ENCODE assay signal across 19 mouse cellular contexts in the genomic region with DNA sequence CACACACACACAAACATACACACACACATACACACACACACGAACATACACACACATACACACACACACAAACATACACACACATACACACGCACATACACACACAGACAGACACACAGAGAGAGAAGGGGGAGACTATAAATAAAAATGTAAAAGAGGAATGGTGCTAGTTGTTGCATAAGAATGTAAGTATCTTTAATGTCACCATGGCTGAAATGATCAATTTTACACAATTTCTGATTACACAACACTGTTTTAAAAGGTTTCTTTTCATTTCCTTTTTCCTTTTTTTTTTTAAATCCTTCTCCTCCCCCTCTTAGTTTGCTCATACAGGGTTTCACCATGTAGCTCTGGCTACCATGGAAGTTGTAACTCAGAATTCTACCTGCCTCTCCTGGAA.
"Had no signal": no experiment of that assay in that cellular context is flagged by ENCODE, and none has a peak within 500 bp of the region (broad histone marks: within the 10 kb centered on the region; RNA-seq: fewer than 3 reads in every experiment).

No protein-coding gene starts in this region.

- H3K9ac ChIP-seq: liver, embryonic 14.5 days; lung, embryonic 14.5 days; midbrain, embryonic 13.5 days; midbrain, embryonic 15.5 days; neural tube, embryonic 13.5 days; neural tube, embryonic 15.5 days; stomach, embryonic 15.5 days had no signal

- DNase-seq: lung, adult 18-20 months; lung, embryonic 14.5 days; lung, postnatal 10 days; retina, postnatal 1 day; right cerebral cortex, adult 18-20 months; thymus, adult 2 months; thymus, postnatal 25 days; thymus, postnatal 4 days had no signal

- H3K4me1 ChIP-seq: stomach, embryonic 15.5 days had no signal

- ATAC-seq: midbrain, embryonic 13.5 days; midbrain, embryonic 15.5 days had no signal

- H3K4me2 ChIP-seq: lung, embryonic 14.5 days; midbrain, embryonic 11.5 days; midbrain, embryonic 13.5 days; midbrain, embryonic 15.5 days; neural tube, embryonic 13.5 days; neural tube, embryonic 15.5 days; stomach, embryonic 15.5 days had no signal

- H3K4me3 ChIP-seq: megakaryocyte, embryonic 14.5 days; midbrain, embryonic 13.5 days; midbrain, embryonic 15.5 days; myocyte; neural tube, embryonic 13.5 days; neural tube, embryonic 15.5 days; stomach, embryonic 15.5 days had no signal

- H3K9me3 ChIP-seq: midbrain, embryonic 13.5 days; midbrain, embryonic 15.5 days; neural tube, embryonic 15.5 days; stomach, embryonic 15.5 days had no signal

- H3K27me3 ChIP-seq: midbrain, embryonic 13.5 days; midbrain, embryonic 15.5 days; neural tube, embryonic 13.5 days; neural tube, embryonic 15.5 days; stomach, embryonic 15.5 days had no signal

- H3K36me3 ChIP-seq: midbrain, embryonic 13.5 days; midbrain, embryonic 15.5 days; neural tube, embryonic 13.5 days; neural tube, embryonic 15.5 days; stomach, embryonic 15.5 days had no signal

- H3K27ac ChIP-seq: liver, embryonic 14.5 days; macrophage; midbrain, embryonic 13.5 days; midbrain, embryonic 15.5 days; neural tube, embryonic 13.5 days; neural tube, embryonic 15.5 days; stomach, embryonic 15.5 days; stomach, postnatal 0 days had no signal
